Mouse (Mus musculus) liver, embryonic 11.5 days (tissue): Measurements from ENCODE around the gene Prkch. TPM values are rescaled to one million over a fixed set of nuclear protein-coding genes. Genes with fewer than 3 reads are reported as not detected.

Source experiments
- ATAC-seq: fragments of 200-750 bp; cut with Nextera tagmentation; replicated peaks from 2 replicates; pipeline ENCODE4 v1.8.0; 2017; ENCODE audit warnings: moderate number of reproducible peaks, mild to moderate bottlenecking, moderate TSS enrichment, moderate library complexity; ENCODE audit not compliant: low FRiP score
- DNase-seq: peaks from one replicate; pipeline ENCODE4 v3.0.0-alpha.2; 2017; ENCODE audit warnings: low spot score
- H3K27ac ChIP-seq: fragments of 300-500 bp; sonication (generic); 2 replicates; pipeline ENCODE4 v1.5.1; 2014; ENCODE audit warnings: mild to moderate bottlenecking, low read depth, low read length, control low read depth
- H3K27me3 ChIP-seq: fragments of 300-500 bp; sonication (generic); replicated peaks from 2 replicates; pipeline ENCODE4 v1.6.1; 2014; ENCODE audit warnings: low read length, mixed read lengths; ENCODE audit not compliant: control insufficient read depth, insufficient read depth
- H3K36me3 ChIP-seq: fragments of 300-500 bp; sonication (generic); 2 replicates; pipeline ENCODE4 v1.6.1; 2014; ENCODE audit warnings: mild to moderate bottlenecking, low read length, moderate library complexity, mixed read lengths; ENCODE audit not compliant: control insufficient read depth, insufficient read depth
- H3K4me1 ChIP-seq: fragments of 300-500 bp; sonication (generic); replicated peaks from 2 replicates; pipeline ENCODE4 v1.6.1; 2014; ENCODE audit warnings: low read length, mixed read lengths; ENCODE audit not compliant: control insufficient read depth, insufficient read depth
- H3K4me2 ChIP-seq: fragments of 300-500 bp; sonication (generic); 2 replicates; pipeline ENCODE4 v1.6.1; 2014; ENCODE audit warnings: mild to moderate bottlenecking, control low read depth, moderate library complexity
- H3K4me3 ChIP-seq: fragments of 300-500 bp; sonication (generic); 2 replicates; pipeline ENCODE4 v1.5.1; 2014; ENCODE audit warnings: low read depth, low read length, control low read depth
- H3K9ac ChIP-seq: fragments of 300-500 bp; sonication (generic); 2 replicates; pipeline ENCODE4 v1.6.1; 2014; ENCODE audit warnings: low read depth, low read length, control low read depth
- H3K9me3 ChIP-seq: fragments of 300-500 bp; sonication (generic); 2 replicates; pipeline ENCODE4 v1.6.1; 2016; ENCODE audit warnings: low read length, inconsistent platforms, mixed read lengths; ENCODE audit not compliant: control insufficient read depth
- WGBS: fragments of 180-500 bp; shearing (Covaris S2); extraction: QIAGEN DNeasy Blood & Tissue Kit; methylation state at CpG from one replicate; pipeline ENCODE4 v1.1.7; 2014; 5-methylcytosine and 5-hydroxymethylcytosine counted together
- polyA plus RNA-seq: library from polyadenylated mRNA; unstranded; fragments of >200 nt; fragmentation: Nextera tagmentation; extraction: Ambion mirVana; gene quantifications from 2 replicates; pipeline ENCODE4 v1.2.1, GENCODE M21; 2014

Prkch gene
- polyA plus RNA-seq, 1 experiment from 2014 or later, result 6.4 TPM

- Histone ChIP-seq H3K4me1 (no peaks in the 10 kb centered on the region), H3K4me3 (no peak overlapping the region), H3K36me3 (no peaks in the 10 kb centered on the region), H3K4me2 (no peak overlapping the region), H3K27me3 (no peaks in the 10 kb centered on the region), H3K9me3 (no peaks in the 10 kb centered on the region), H3K9ac (no peak overlapping the region), H3K27ac (no peak overlapping the region)
- 63% methylated on average over 7 of the region's 7 CpGs for WGBS
- DNase-seq (no peak), ATAC-seq (no peak)
These were observed 83.0 kb downstream of the Prkch start for GRCm38 (mm10) chr12:73667607-73668006.

GRCm38 (mm10) chr12:73670739-73671138, 86.1 kb downstream of the Prkch start:
- Histone ChIP-seq H3K27ac (no peak overlapping the region), H3K36me3 (no peaks in the 10 kb centered on the region), H3K4me1 (peaks cover 4% of the 10 kb centered on the region; the same call in 1 of the 2 replicates), H3K4me3 (no peak overlapping the region), H3K9me3 (no peaks in the 10 kb centered on the region), H3K4me2 (no peak overlapping the region), H3K9ac (no peak overlapping the region), H3K27me3 (no peaks in the 10 kb centered on the region)
- ATAC-seq, result no peak
- WGBS, result 71% methylated on average over 6 of the region's 6 CpGs
- no peak for DNase-seq

- no peak overlapping the region for H3K27ac ChIP-seq
- ATAC-seq (no peak), DNase-seq (no peak)
- H3K27me3 ChIP-seq, result no peaks in the 10 kb centered on the region
- no peaks in the 10 kb centered on the region for H3K9me3 ChIP-seq
- no peak overlapping the region for H3K4me3 ChIP-seq
- H3K9ac ChIP-seq, result no peak overlapping the region
- no peaks in the 10 kb centered on the region for H3K36me3 ChIP-seq
- WGBS, result 51% methylated on average over 3 of the region's 3 CpGs
- peaks cover 4% of the 10 kb centered on the region; the same call in 1 of the 2 replicates for H3K4me1 ChIP-seq
- no peak overlapping the region for H3K4me2 ChIP-seq
These were observed 86.9 kb downstream of the Prkch start for GRCm38 (mm10) chr12:73671540-73671939.

GRCm38 (mm10) chr12:73672007-73672406, 87.4 kb downstream of the Prkch start:
- no peaks in the 10 kb centered on the region for H3K36me3 ChIP-seq
- H3K4me1 ChIP-seq, result peaks cover 4% of the 10 kb centered on the region; the same call in 1 of the 2 replicates
- 81% methylated on average over 4 of the region's 4 CpGs for WGBS
- no peak overlapping the region for H3K4me3 ChIP-seq
- H3K27me3 ChIP-seq, result no peaks in the 10 kb centered on the region
- no peaks in the 10 kb centered on the region for H3K9me3 ChIP-seq
- ATAC-seq, result no peak
- no peak for DNase-seq
- no peak overlapping the region for H3K4me2 ChIP-seq
- no peak overlapping the region for H3K9ac ChIP-seq
- H3K27ac ChIP-seq, result no peak overlapping the region

- peaks cover 4% of the 10 kb centered on the region; the same call in 1 of the 2 replicates for H3K4me1 ChIP-seq
- WGBS, result 80% methylated on average over 7 of the region's 7 CpGs
- no peaks in the 10 kb centered on the region for H3K27me3 ChIP-seq
- ATAC-seq, result no peak
- no peak overlapping the region for H3K27ac ChIP-seq
- H3K4me2 ChIP-seq, result no peak overlapping the region
- H3K9me3 ChIP-seq, result no peaks in the 10 kb centered on the region
- H3K4me3 ChIP-seq, result no peak overlapping the region
- H3K36me3 ChIP-seq, result no peaks in the 10 kb centered on the region
- no peak overlapping the region for H3K9ac ChIP-seq
- DNase-seq, result no peak
These were observed 89.2 kb downstream of the Prkch start for GRCm38 (mm10) chr12:73673783-73674182.

- 52% methylated on average over 4 of the region's 4 CpGs for WGBS
- H3K9ac ChIP-seq, result no peak overlapping the region
- no peaks in the 10 kb centered on the region for H3K36me3 ChIP-seq
- H3K27ac ChIP-seq, result no peak overlapping the region
- no peak for ATAC-seq
- H3K4me3 ChIP-seq, result no peak overlapping the region
- no peaks in the 10 kb centered on the region for H3K9me3 ChIP-seq
- H3K4me2 ChIP-seq, result no peak overlapping the region
- H3K4me1 ChIP-seq, result peaks cover 7% of the 10 kb centered on the region
- no peaks in the 10 kb centered on the region for H3K27me3 ChIP-seq
- no peak for DNase-seq
These were observed 90.6 kb downstream of the Prkch start for GRCm38 (mm10) chr12:73675212-73675611.

GRCm38 (mm10) chr12:73679400-73679801, 94.8 kb downstream of the Prkch start:
- no peak for DNase-seq
- H3K4me2 ChIP-seq, result no peak overlapping the region
- no peaks in the 10 kb centered on the region for H3K27me3 ChIP-seq
- no peak overlapping the region for H3K9ac ChIP-seq
- H3K9me3 ChIP-seq, result no peaks in the 10 kb centered on the region
- no peak overlapping the region for H3K27ac ChIP-seq
- no peak overlapping the region for H3K4me3 ChIP-seq
- WGBS, result 14% methylated on average over 7 of the region's 7 CpGs
- ATAC-seq, result no peak
- H3K4me1 ChIP-seq, result peaks cover 7% of the 10 kb centered on the region
- H3K36me3 ChIP-seq, result no peaks in the 10 kb centered on the region

- H3K27ac ChIP-seq, result no peak overlapping the region
- no peak overlapping the region for H3K9ac ChIP-seq
- H3K4me3 ChIP-seq, result no peak overlapping the region
- DNase-seq (no peak), ATAC-seq (no peak)
- H3K9me3 ChIP-seq, result no peaks in the 10 kb centered on the region
- no peak overlapping the region for H3K4me2 ChIP-seq
- no peaks in the 10 kb centered on the region for H3K27me3 ChIP-seq
- peaks cover 4% of the 10 kb centered on the region for H3K4me1 ChIP-seq
- H3K36me3 ChIP-seq, result no peaks in the 10 kb centered on the region
- WGBS, result 51% methylated on average over 7 of the region's 7 CpGs
These were observed 98.3 kb downstream of the Prkch start for GRCm38 (mm10) chr12:73682921-73683346.

- Histone ChIP-seq H3K4me2 (no peak overlapping the region), H3K27ac (no peak overlapping the region), H3K9me3 (no peaks in the 10 kb centered on the region), H3K4me1 (no peaks in the 10 kb centered on the region; the same call in 1 of the 2 replicates), H3K9ac (no peak overlapping the region), H3K27me3 (no peaks in the 10 kb centered on the region), H3K4me3 (no peak overlapping the region), H3K36me3 (no peaks in the 10 kb centered on the region)
- no peak for DNase-seq
- WGBS, result 82% methylated on average over 13 of the region's 13 CpGs
- ATAC-seq, result no peak
These were observed 101.3 kb downstream of the Prkch start for GRCm38 (mm10) chr12:73685875-73686274.
